Mouse (Mus musculus) adrenal gland, postnatal 0 days (tissue): ENCODE results near the gene Nog. TPM values are rescaled to one million over a fixed set of nuclear protein-coding genes. Genes with fewer than 3 reads are reported as not detected.

Experiments
- polyA plus RNA-seq: library from polyadenylated mRNA; unstranded; fragments of >200 nt; fragmentation: Nextera tagmentation; extraction: Ambion mirVana; gene quantifications from 2 replicates; pipeline ENCODE4 v1.2.1, GENCODE M21; 2015

Nog gene
- polyA plus RNA-seq = 0.25 TPM in 1 of 2 replicates, not detected in the other

DNA sequence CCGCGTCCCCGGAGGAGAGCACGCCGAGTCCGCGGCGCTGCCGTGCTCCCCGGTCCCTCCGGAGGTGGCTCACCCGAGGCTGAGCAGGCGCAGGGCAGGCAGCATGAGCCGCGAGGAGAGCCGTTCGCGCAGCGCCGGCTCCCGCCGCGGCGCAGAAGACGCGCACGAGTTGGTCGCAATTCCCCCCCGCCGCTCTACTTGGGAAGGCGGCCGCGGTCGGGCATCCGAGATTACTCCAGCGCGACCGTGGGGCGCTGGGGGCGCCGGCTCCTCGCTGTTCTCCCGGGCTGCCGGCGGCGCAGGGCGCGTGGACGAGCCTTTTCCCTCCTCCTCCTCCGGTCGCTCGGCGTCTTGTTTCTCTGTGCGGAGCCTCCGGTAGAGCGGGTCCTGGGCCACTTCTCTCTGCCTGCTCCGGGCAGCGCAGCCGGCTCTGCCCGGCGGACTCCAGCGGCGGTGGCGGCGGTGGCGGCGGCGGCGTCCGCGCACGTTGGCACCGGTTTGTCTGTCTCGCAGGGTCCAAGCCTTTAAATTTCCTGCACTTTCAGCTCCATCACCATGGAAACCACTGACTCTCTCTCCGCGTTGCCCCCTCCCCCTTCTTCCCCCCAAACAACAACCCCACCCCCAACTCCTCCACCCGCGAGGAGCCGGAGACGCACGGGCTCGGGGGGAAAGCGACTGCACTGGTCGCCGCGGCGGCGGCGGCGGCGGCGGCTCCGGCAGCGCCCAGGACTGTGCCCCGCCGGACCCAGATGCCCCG, at the start of gene Nog:
Gene Nog, minus strand, starts transcription at position 277 of the 760 bp plus-strand sequence.

Other genes with a start within 250 kb of the Nog start
- 4.2 TPM in 2 replicates for gene Dgke, start 235.5 kb downstream of the Nog start, polyA plus RNA-seq
- 0.70 TPM in 1 of 2 replicates, not detected in the other for gene Gm525, start 228.5 kb downstream of the Nog start, polyA plus RNA-seq